Mouse (Mus musculus) spleen, adult 2 months (tissue): ENCODE measurements at regions not wholly inside any gene's neighbourhood (a gene's known extent, or its start where the extent isn't known, plus 50 kb on each side); places are given as distances from the start of the nearest gene placed in this dataset.

ENCODE experiments used
- CTCF ChIP-seq: fragments of 200-500 bp; IDR thresholded peaks from 2 replicates; pipeline ENCODE4 v1.5.1; 2011; ENCODE audit warnings: mild to moderate bottlenecking, inconsistent platforms; ENCODE audit not compliant: insufficient read depth, insufficient read length, insufficient replicate concordance; ENCODE audit errors: extremely low read depth
- POLR2A ChIP-seq: fragments of 200-500 bp; IDR thresholded peaks from 2 replicates; pipeline ENCODE4 v1.6.1; 2011; ENCODE audit warnings: low read depth, low read length, inconsistent platforms

DNA sequence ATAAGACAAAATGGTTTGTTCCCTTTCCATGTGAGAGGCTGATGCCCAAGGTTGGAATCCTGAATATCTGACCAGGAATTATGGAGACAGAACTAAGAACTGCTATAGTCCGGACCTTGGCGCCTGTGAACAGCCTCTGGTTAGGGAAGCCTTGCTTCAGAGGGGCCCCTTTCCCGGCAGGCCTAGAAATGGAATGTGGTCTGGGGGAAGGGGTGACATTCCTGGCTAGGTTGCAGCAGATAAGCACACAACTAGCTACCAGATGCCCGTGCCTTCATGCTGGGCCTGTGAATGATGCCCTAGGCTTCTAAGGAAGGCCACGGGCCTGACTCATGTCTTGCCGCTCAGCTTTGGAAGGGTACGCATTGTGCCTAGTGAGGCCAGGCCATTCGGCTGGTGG is 89.4 kb downstream of the Snrpe start:
- no peak for TF ChIP-seq CTCF
- no peak for TF ChIP-seq POLR2A
